Mouse (Mus musculus): ENCODE measurements at regions not wholly inside any gene's neighbourhood (a gene's known extent, or its start where the extent isn't known, plus 50 kb on each side); places are given as distances from the start of the nearest gene placed in this dataset.

DNA sequence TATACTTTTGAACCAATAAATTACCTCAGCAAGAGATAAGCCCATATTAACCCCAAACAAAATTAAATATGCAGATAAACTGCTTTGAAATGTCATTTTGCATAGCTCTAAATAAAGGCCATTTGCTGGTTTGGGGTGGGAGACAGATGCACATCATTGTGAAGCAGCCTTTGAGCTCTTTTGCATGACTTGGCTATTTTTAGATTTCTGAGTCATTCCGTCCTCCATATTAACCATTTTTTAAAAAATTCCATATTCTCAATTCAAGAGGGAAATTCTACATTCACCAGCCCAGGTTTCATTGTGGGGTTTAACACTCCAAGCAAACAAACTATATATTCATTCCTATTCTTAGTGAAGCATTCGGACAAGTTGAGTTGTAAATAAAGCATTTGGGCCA lies 177.6 kb upstream of the Pde3a start:
- no peak for TF ChIP-seq CTCF (IDR thresholded peaks at IDR 0.05; ENCODE audit: insufficient read depth, low read length)
- TF ChIP-seq POLR2A (IDR thresholded peaks at IDR 0.05; ENCODE audit: borderline replicate concordance, extremely low read depth, low read depth, low read length): no peak

Measured in lung, adult 2 months (tissue).